In genomic region chr4:119238661-119239060, GRCm38 (mm10) we compare ENCODE assay signal across 14 mouse cellular contexts. TPM values are rescaled to one million over a fixed set of nuclear protein-coding genes. Genes with fewer than 3 reads are reported as not detected.
DNase-seq lines count a peak whose midpoint lies in the region; ATAC-seq and TF ChIP-seq lines count a peak whose summit lies in the region.
"Had no signal": no experiment of that assay in that cellular context is flagged by ENCODE, and none has a peak within 500 bp of the region (broad histone marks: within the 10 kb centered on the region; RNA-seq: fewer than 3 reads in every experiment).

No protein-coding gene starts in this region.

- peaks cover 20% of the 10 kb centered on the region for H3K4me1 ChIP-seq in forebrain, embryonic 13.5 days
- peaks cover 12% of the 10 kb centered on the region for H3K4me1 ChIP-seq in forebrain, embryonic 16.5 days (replicated peaks; ENCODE audit: control insufficient read depth, insufficient read depth, low read length)
- peaks cover 4% of the 10 kb centered on the region; the same call in 1 of the 2 replicates for H3K4me1 ChIP-seq in liver, embryonic 11.5 days (replicated peaks; ENCODE audit: control insufficient read depth, insufficient read depth, low read length)
- peaks cover 7% of the 10 kb centered on the region for H3K4me1 ChIP-seq in liver, postnatal 0 days (ENCODE audit: insufficient read depth)

- peaks cover 35% of the 10 kb centered on the region for H3K36me3 ChIP-seq in forebrain, embryonic 13.5 days (ENCODE audit: poor library complexity, severe bottlenecking)
- 0 out of 2 replicates have a peak, but pooled peaks cover 4% of the 10 kb centered on the region for H3K36me3 ChIP-seq in forebrain, embryonic 16.5 days (ENCODE audit: control insufficient read depth, insufficient read depth)
- peaks cover 10% of the 10 kb centered on the region for H3K36me3 ChIP-seq in liver, embryonic 11.5 days (ENCODE audit: control insufficient read depth, insufficient read depth, low read length)
- H3K36me3 ChIP-seq in liver, postnatal 0 days (replicated peaks; ENCODE audit: insufficient read depth, low read length): 0 out of 2 replicates have a peak, but pooled peaks cover 3% of the 10 kb centered on the region

- 0 out of 2 replicates have a peak, but pooled peaks have one; percentile 14 for ATAC-seq in forebrain, embryonic 13.5 days
- ATAC-seq in forebrain, embryonic 16.5 days: no peak
- ATAC-seq in liver, embryonic 11.5 days (replicated peaks; ENCODE audit: low FRiP score): peak; percentile 38; the same call in 1 of the 2 replicates
- ATAC-seq in liver, postnatal 0 days: 0 out of 2 replicates have a peak, but pooled peaks have one; percentile 40

- WGBS in forebrain, embryonic 13.5 days: 83% methylated on average over 3 of the region's 3 CpGs
- WGBS in forebrain, embryonic 16.5 days: 72% methylated on average over 3 of the region's 3 CpGs
- WGBS in liver, embryonic 11.5 days: 78% methylated on average over 3 of the region's 3 CpGs
- WGBS in liver, postnatal 0 days (ENCODE audit: insufficient replicate concordance): 51% methylated on average over 3 of the region's 3 CpGs

- no peak overlapping the region for H3K4me3 ChIP-seq in forebrain, embryonic 13.5 days
- H3K4me3 ChIP-seq in forebrain, embryonic 16.5 days (replicated peaks; ENCODE audit: low read length): no peak overlapping the region
- H3K4me3 ChIP-seq in liver, embryonic 11.5 days (ENCODE audit: low read depth, low read length): no peak overlapping the region
- H3K4me3 ChIP-seq in liver, postnatal 0 days (ENCODE audit: low read depth, low read length): no peak overlapping the region
- H3K4me3 ChIP-seq: limb, embryonic 10.5 days; lung, embryonic 15.5 days; neural tube, embryonic 12.5 days had no signal

- H3K4me2 ChIP-seq in forebrain, embryonic 13.5 days: no peak overlapping the region
- no peak overlapping the region for H3K4me2 ChIP-seq in forebrain, embryonic 16.5 days (ENCODE audit: low read length)
- H3K4me2 ChIP-seq in liver, embryonic 11.5 days: peak overlapping the region; percentile 43; the same call in 1 of the 2 replicates
- peak overlapping the region; percentile 51 for H3K4me2 ChIP-seq in liver, postnatal 0 days (ENCODE audit: low read depth, low read length)

- H3K27me3 ChIP-seq in forebrain, embryonic 13.5 days: no peaks in the 10 kb centered on the region
- H3K27me3 ChIP-seq in forebrain, embryonic 16.5 days (replicated peaks; ENCODE audit: control insufficient read depth, insufficient read depth, low read length): no peaks in the 10 kb centered on the region
- no peaks in the 10 kb centered on the region for H3K27me3 ChIP-seq in liver, embryonic 11.5 days (replicated peaks; ENCODE audit: control insufficient read depth, insufficient read depth, low read length)
- no peaks in the 10 kb centered on the region for H3K27me3 ChIP-seq in liver, postnatal 0 days (ENCODE audit: insufficient read depth, low read length)
- H3K27me3 ChIP-seq: lung, embryonic 15.5 days; neural tube, embryonic 12.5 days; stomach, embryonic 15.5 days had no signal

- no peak for TF ChIP-seq CTCF in liver, postnatal 0 days (IDR thresholded peaks at IDR 0.05; ENCODE audit: low read depth)

- no peak for DNase-seq in liver, embryonic 11.5 days (ENCODE audit: low spot score)
- no peak for DNase-seq in liver
- DNase-seq in c-Kit-positive CD71-positive TER-119-positive erythroid progenitor cells, embryonic 14.5 days (ENCODE audit: low spot score): peak; percentile 10
- no peak for DNase-seq in liver, postnatal 0 days
- no peak for DNase-seq in MN1 (ENCODE audit: low spot score)
- DNase-seq in thymus, postnatal 25 days: no peak
- DNase-seq: kidney, postnatal 14 days had no signal

- no peak overlapping the region for H3K9ac ChIP-seq in forebrain, embryonic 13.5 days
- no peak overlapping the region for H3K9ac ChIP-seq in forebrain, embryonic 16.5 days (replicated peaks; ENCODE audit: low read depth, low read length)
- H3K9ac ChIP-seq in liver, embryonic 11.5 days (ENCODE audit: low read depth, low read length): no peak overlapping the region
- H3K9ac ChIP-seq in liver, postnatal 0 days (replicated peaks): no peak overlapping the region
- H3K9ac ChIP-seq: neural tube, embryonic 12.5 days; stomach, embryonic 15.5 days had no signal

- no peak overlapping the region for H3K27ac ChIP-seq in forebrain, embryonic 13.5 days
- no peak overlapping the region for H3K27ac ChIP-seq in forebrain, embryonic 16.5 days (ENCODE audit: low read length)
- no peak overlapping the region for H3K27ac ChIP-seq in liver, embryonic 11.5 days (ENCODE audit: low read depth, low read length)
- H3K27ac ChIP-seq in liver, postnatal 0 days (ENCODE audit: low read depth): no peak overlapping the region
- H3K27ac ChIP-seq: lung, embryonic 15.5 days; neural tube, embryonic 12.5 days; stomach, embryonic 15.5 days had no signal

- no peaks in the 10 kb centered on the region for H3K9me3 ChIP-seq in forebrain, embryonic 13.5 days (replicated peaks)
- no peaks in the 10 kb centered on the region for H3K9me3 ChIP-seq in forebrain, embryonic 16.5 days (ENCODE audit: control insufficient read depth, low read length)
- no peaks in the 10 kb centered on the region for H3K9me3 ChIP-seq in liver, embryonic 11.5 days (ENCODE audit: control insufficient read depth, low read length)
- H3K9me3 ChIP-seq in liver, postnatal 0 days (ENCODE audit: low read length): no peaks in the 10 kb centered on the region
- H3K9me3 ChIP-seq: limb, embryonic 10.5 days; lung, embryonic 15.5 days; neural tube, embryonic 12.5 days; stomach, embryonic 15.5 days had no signal

- no peak for TF ChIP-seq EP300 in liver, postnatal 0 days (IDR thresholded peaks at IDR 0.05; ENCODE audit: low read depth)

RNA-seq across cellular contexts. Expression of gene P3h1, which starts 5.9 kb away (rescaled TPM):
- 7.6 and 8.1 TPM in 2 replicates for polyA plus RNA-seq in forebrain, embryonic 13.5 days (2015; fragmentation: Nextera tagmentation; extraction: Ambion mirVana)
- polyA plus RNA-seq in forebrain, embryonic 16.5 days (2015; fragmentation: Nextera tagmentation; extraction: Ambion mirVana): 9.3 and 9.4 TPM in 2 replicates
- polyA plus RNA-seq in liver, embryonic 11.5 days (2014; fragmentation: Nextera tagmentation; extraction: Ambion mirVana): 20.8 and 21.6 TPM in 2 replicates
- 11.8 and 12.1 TPM in 2 replicates for polyA plus RNA-seq in liver, postnatal 0 days (2015; fragmentation: Nextera tagmentation; extraction: Ambion mirVana)

RNA-seq across cellular contexts. Expression of gene AU022252, which starts 6.1 kb away (rescaled TPM):
- 28.0 and 30.9 TPM in 2 replicates for polyA plus RNA-seq in forebrain, embryonic 13.5 days (2015; fragmentation: Nextera tagmentation; extraction: Ambion mirVana)
- 27.9 and 30.1 TPM in 2 replicates for polyA plus RNA-seq in forebrain, embryonic 16.5 days (2015; fragmentation: Nextera tagmentation; extraction: Ambion mirVana)
- polyA plus RNA-seq in liver, embryonic 11.5 days (2014; fragmentation: Nextera tagmentation; extraction: Ambion mirVana): 30.7 and 33.3 TPM in 2 replicates
- polyA plus RNA-seq in liver, postnatal 0 days (2015; fragmentation: Nextera tagmentation; extraction: Ambion mirVana): 26.6 and 27.8 TPM in 2 replicates

RNA-seq across cellular contexts. Expression of gene Cldn19, which starts 16.6 kb away (rescaled TPM):
- 0.18 TPM in 2 replicates for polyA plus RNA-seq in forebrain, embryonic 13.5 days (2015; fragmentation: Nextera tagmentation; extraction: Ambion mirVana)
- polyA plus RNA-seq in forebrain, embryonic 16.5 days (2015; fragmentation: Nextera tagmentation; extraction: Ambion mirVana): 0.08 and 0.09 TPM in 2 replicates
- polyA plus RNA-seq in liver, embryonic 11.5 days (2014; fragmentation: Nextera tagmentation; extraction: Ambion mirVana): not detected in 2 replicates
- not detected in 2 replicates for polyA plus RNA-seq in liver, postnatal 0 days (2015; fragmentation: Nextera tagmentation; extraction: Ambion mirVana)
- polyA plus RNA-seq: intestine, embryonic 14.5 days; limb, embryonic 10.5 days; lung, embryonic 15.5 days; stomach, embryonic 15.5 days had no signal

RNA-seq across cellular contexts. Expression of gene Tmem269, which starts 20.6 kb away (rescaled TPM):
- not detected in 2 replicates for polyA plus RNA-seq in forebrain, embryonic 13.5 days (2015; fragmentation: Nextera tagmentation; extraction: Ambion mirVana)
- polyA plus RNA-seq in forebrain, embryonic 16.5 days (2015; fragmentation: Nextera tagmentation; extraction: Ambion mirVana): 0.39 and 0.49 TPM in 2 replicates
- polyA plus RNA-seq in liver, embryonic 11.5 days (2014; fragmentation: Nextera tagmentation; extraction: Ambion mirVana): not detected in 2 replicates
- polyA plus RNA-seq in liver, postnatal 0 days (2015; fragmentation: Nextera tagmentation; extraction: Ambion mirVana): not detected in 2 replicates
- polyA plus RNA-seq: intestine, embryonic 14.5 days; limb, embryonic 10.5 days; lung, embryonic 15.5 days; stomach, embryonic 15.5 days had no signal

RNA-seq across cellular contexts. Expression of gene Svbp, which starts 43.6 kb away (rescaled TPM):
- polyA plus RNA-seq in forebrain, embryonic 13.5 days (2015; fragmentation: Nextera tagmentation; extraction: Ambion mirVana): 212 and 215 TPM in 2 replicates
- 235 and 249 TPM in 2 replicates for polyA plus RNA-seq in forebrain, embryonic 16.5 days (2015; fragmentation: Nextera tagmentation; extraction: Ambion mirVana)
- 169 and 174 TPM in 2 replicates for polyA plus RNA-seq in liver, embryonic 11.5 days (2014; fragmentation: Nextera tagmentation; extraction: Ambion mirVana)
- 54.8 and 61.3 TPM in 2 replicates for polyA plus RNA-seq in liver, postnatal 0 days (2015; fragmentation: Nextera tagmentation; extraction: Ambion mirVana)

Comparison
In these comparisons a context has a peak if more than half of its experiments do, and no peak if none do; other contexts are left out.
1. H3K4me2 ChIP-seq: peak in liver, embryonic 11.5 days (single experiment) and liver, postnatal 0 days (single experiment); none in forebrain, embryonic 13.5 days (single experiment) and forebrain, embryonic 16.5 days (single experiment).